Mouse (Mus musculus) megakaryocyte progenitor cell, adult 5-6 weeks (primary cell): ENCODE results near the gene Aktip. TPM values are rescaled to one million over a fixed set of nuclear protein-coding genes. Genes with fewer than 3 reads are reported as not detected.

ENCODE experiments used
- ATAC-seq: replicated peaks from 2 replicates; pipeline ENCODE4 v1.8.0; 2016; ENCODE audit warnings: mild to moderate bottlenecking, moderate TSS enrichment, inconsistent platforms; ENCODE audit not compliant: poor library complexity
- total RNA-seq, 2 experiments: library from RNA; stranded (forward) in 1 of 2; stranded (reverse) in 1 of 2; fragments of 157-497, 149-512 nt in 1 of 2; fragments of 200-1000 nt in 1 of 2; gene quantifications; 2 replicates each; pipeline versions ENCODE4 v1.2.3 to v1.2.4; 2015 to 2017

The Aktip gene
- total RNA-seq, 2 experiments from 2014 or later: 5.5 to 9.6 TPM

DNA sequence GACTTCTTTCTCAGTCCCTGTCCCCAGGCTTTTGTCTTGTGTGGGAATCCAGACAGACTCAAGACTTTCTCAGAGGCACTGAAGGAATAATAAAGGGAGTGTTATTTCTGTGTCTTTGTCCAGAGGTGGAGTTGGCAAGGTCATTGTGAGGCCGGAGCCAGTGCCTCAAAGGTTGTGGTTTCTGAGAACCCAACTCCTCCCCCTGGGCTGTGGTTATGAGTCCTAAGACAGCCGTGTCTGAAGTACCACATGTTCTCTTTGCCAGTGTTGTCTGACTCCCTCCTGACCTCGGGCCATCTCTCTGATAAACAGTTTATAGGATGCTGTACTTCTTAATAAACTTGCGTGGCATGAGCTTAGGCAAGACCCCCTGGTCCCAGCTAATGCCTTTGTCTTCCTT, 134.6 kb downstream of the Aktip start:
- ATAC-seq: peak; percentile 37

Other genes starting within 250 kb of the Aktip start
- gene Rbl2, start 129.9 kb downstream of the Aktip start, total RNA-seq (2015): 44.5 and 47.4 TPM in 2 replicates
- gene Rbl2, start 129.9 kb downstream of the Aktip start, total RNA-seq (2017): 48.1 and 60.5 TPM in 2 replicates
- 10.1 and 13.6 TPM in 2 replicates for gene Rpgrip1l, start 113.3 kb upstream of the Aktip start, total RNA-seq (2015)
- gene Rpgrip1l, start 113.3 kb upstream of the Aktip start, total RNA-seq (2017): 11.6 and 14.6 TPM in 2 replicates
- 50.0 and 54.6 TPM in 2 replicates for gene Fto, start 113.5 kb upstream of the Aktip start, total RNA-seq (2015)
- 26.4 and 34.7 TPM in 2 replicates for gene Fto, start 113.5 kb upstream of the Aktip start, total RNA-seq (2017)